Mouse (Mus musculus) adrenal gland, postnatal 4 days (tissue): ENCODE results near the gene Patj. TPM values are rescaled to one million over a fixed set of nuclear protein-coding genes. Genes with fewer than 3 reads are reported as not detected.
"Not testable (repeated sequence)": the region's sequence is repeated elsewhere in the genome, so short reads cannot be mapped to it uniquely, and the experiment has no call there.

Experiments
- DNase-seq, 2 experiments: peaks; one replicate each; pipeline ENCODE4 v3.0.0; 2021 to 2022; ENCODE audit warnings: low spot score in 2 of 2, mixed read lengths in 2 of 2
- total RNA-seq, 2 experiments: library from RNA; stranded (reverse); gene quantifications; 2 replicates each; pipeline ENCODE4 v1.2.3; 2021

The Patj gene
- total RNA-seq, 2 experiments from 2014 or later: 10.5 to 15.9 TPM

DNA sequence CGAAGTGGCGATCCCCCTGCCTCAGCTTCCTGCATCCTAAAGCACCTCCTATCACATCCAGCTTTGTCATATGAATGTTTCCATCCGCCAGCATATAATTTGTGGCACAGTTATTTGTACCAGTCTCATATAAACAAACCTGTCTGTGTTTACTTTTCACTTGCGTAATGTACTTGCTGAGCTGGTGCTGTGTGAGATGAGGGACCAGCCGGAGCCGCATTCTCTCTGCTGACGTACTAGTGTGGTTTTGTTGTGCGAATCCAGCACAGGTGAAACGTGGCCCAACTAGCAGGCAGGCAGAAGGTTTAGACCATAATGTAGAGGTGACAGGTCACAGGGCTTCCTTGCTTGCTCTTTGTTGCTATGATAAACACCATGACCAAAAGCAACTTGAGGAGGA lies 171.9 kb downstream of the Patj start:
- DNase-seq: no peak

DNA sequence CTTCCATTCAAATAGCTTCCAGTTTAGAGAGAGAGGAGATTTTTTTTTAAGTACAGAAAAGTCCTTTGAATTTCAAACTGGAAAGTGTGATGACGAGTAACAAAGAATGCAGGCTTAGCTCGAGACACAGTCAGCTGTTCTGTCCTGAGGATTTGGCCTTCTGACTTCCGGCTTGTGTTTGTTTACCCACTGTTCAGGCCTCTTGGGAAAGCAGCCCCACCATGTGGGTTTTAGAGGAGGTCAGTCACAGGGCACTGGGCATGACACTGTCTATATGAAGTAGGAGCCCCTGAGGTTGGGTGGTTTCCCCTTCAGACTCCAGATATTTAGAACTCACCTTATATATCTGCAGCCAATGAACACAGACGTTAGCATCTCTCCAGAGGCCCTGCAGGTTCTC lies 174.3 kb downstream of the Patj start:
- no peak for DNase-seq

GRCm38 (mm10) chr4:98577275-98577674 lies 181.7 kb downstream of the Patj start:
- DNase-seq: no peak

DNA sequence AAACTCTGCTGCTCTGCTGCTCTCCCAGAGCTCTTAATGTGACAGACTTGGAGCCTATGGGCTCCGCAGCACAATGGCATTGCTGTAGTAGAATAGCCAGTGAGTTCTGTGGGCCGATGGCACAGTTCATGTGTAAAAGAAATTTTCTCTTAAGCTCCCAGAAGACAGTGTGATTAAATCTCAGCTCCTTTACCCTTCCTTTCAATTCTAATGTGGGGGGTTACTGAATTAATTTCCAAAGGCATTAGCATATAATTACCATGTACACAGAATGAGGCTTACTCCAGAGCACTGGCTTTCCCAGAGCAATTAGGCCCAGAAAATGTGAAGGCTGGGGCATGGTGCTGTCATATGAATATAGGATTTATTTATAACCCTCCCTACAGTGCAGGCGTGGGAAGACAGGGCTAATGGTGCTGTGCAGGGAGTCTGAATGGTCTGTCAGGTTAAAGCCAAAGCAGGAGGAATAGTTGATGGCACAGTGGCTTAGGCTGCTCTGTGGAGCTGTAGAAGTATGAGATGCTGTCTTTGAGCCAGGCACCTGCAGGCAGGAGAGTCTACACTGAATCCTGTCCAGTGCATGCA lies 182.5 kb downstream of the Patj start:
- no peak for DNase-seq

DNA sequence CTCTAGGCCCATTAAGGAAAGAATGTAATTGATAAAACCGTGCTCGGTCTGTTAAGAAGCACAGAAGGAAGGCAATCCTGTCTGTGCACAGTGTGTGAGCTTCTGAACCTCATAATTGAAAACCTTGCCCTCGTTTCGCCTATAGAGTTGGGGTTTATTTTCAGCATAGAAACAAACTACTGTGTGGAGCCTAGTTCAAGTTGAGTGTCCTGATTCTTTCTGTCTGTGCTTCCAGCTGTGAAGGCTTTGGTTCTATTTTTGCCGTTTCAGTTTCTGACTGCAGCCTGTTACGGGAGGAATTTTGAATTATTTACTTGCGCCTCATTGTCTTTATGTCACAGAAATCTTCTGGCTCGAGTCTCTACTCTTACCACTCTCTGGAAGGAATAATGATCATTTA lies 185.9 kb downstream of the Patj start:
- DNase-seq: no peak

GRCm38 (mm10) chr4:98584023-98584422 lies 188.4 kb downstream of the Patj start:
- DNase-seq: no peak

DNA sequence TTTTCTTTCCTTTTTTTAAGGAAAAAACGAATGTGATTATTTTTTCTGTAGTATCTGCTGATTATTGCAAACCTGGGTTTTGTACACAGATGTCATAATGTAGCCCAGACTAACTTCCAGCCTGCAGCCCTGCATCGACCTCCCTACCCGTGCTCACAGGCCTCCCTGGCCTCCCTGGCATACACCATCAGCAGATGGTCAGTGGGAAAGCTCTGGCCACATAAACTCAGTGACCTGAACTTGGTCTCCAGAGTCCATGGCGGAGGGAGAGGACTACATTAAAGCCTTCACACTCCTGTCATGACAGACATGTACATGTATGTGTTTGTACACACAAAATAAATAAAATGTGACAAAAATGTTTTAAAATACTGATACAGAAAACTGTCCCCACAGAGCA lies 190.7 kb downstream of the Patj start:
- DNase-seq: no peak

- no peak for DNase-seq
Measured at GRCm38 (mm10) chr4:98587686-98588085, 192.1 kb downstream of the Patj start.

- no peak for DNase-seq
Measured at GRCm38 (mm10) chr4:98593961-98594360, 198.4 kb downstream of the Patj start.

DNA sequence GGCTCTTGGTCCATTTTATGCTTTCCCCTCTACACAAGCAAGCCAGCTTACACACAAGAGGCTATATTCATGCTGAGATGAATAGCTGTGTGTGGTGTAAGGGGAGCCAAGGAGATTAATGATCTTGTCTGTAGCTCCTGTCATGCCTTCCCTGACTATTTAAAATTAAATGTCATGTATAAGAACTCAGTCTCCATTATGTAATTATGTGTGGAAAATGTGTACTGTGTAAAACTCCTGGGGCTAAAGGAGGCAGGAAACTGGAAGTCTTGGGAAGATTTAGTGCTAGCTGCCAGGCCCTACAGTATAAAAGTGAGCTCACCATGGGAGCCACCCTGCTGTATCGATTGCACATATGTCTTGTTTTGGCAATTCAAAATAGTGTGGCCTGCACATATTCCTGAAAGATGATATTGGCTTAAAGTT lies 203.0 kb downstream of the Patj start:
- no peak for DNase-seq

GRCm38 (mm10) chr4:98599358-98599757 lies 203.8 kb downstream of the Patj start:
- DNase-seq: no peak

GRCm38 (mm10) chr4:98603131-98603530 lies 207.5 kb downstream of the Patj start:
- no peak for DNase-seq

DNA sequence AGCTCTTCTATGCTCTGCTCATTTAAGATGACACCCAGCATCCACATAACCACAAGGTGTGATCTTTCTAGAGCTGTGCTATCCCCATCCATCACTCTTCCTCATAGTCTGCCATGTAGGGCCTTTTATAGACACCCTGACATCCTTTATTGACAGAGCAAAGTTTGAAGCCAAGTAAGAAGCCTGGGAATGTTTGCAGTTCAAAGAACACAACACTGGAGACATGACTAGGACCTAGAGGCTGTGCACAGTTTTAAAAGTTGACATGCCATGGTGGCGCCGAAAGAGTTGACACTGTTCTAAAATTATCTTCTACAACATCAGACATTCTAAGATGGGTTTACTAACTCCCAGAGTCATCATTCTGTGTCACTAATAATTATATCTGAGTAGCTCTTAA lies 214.9 kb downstream of the Patj start:
- no peak for DNase-seq

- DNase-seq: no peak
Measured at GRCm38 (mm10) chr4:98614395-98614794, 218.8 kb downstream of the Patj start.

- DNase-seq: no peak
Measured at GRCm38 (mm10) chr4:98619199-98619598, 223.6 kb downstream of the Patj start.

DNA sequence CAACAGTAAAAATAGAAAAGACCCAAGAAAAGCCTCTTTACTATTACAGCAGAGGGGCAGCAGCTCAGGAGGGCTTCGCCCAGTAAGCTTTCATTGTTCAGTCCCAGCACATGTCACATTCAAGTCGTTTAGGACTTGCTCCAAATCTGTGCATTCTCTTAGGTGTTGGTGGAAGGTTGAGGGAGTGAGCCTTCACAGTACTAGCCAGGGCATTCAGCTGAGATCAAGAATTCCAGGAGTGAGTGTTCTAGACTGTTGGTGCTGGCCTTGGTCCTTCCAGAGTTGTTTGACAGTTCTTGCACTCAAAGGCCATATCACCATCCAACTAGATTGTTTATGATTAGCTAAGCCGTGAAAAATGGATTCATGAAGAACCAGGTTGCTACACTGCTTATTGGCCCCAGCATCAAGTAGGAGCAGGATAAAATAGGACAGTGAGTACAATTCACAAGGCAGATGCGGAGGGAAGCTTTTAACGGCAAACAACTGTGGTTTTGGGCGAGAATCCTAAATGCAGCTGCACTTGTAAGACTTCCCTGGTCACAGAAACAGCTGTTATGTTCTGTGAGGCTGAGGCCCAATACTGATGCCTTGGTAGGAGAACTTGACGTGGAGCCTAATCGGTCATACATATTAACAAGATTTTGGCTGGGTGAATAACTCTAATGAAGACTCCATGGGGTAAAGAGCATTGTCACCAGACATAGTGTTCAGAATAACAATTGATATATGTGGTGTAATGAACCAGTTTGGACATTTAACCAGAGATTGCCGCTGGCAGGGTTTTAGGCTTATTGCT lies 225.6 kb downstream of the Patj start:
- no peak for DNase-seq

- DNase-seq: no peak
Measured at GRCm38 (mm10) chr4:98622180-98622579, 226.6 kb downstream of the Patj start.

DNA sequence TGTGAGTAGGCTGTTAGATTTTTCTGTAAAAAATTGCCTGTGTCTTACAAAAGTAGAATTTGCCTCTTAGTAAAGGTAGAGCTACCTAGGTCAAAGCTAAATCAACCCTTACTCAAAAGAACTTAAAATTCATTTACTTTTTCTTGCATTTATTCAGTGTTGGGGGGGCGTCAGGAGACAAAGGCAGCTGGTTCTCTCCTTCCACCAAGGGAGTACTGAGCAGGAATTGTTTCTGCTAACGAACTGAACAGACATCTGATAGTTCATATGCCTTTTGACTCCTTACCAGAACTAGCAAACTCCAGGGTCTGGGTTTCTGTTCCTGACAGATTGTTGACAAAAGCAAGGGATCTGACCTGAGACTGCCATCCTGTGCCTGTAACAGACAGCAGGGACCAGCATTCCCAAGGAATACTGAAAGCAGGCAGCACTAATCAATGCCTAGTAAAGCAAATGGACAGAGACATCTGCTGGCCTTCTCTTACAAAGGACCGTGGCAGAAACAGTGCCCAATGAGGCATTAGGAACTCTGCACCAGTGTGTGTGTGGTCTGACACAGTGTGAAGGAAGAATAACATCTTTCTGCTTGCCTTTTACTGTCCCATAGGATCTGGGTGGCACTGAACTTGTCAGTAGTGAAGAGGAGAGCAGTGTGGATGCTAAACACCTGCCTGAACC lies 227.6 kb downstream of the Patj start:
- DNase-seq: no peak

- no peak for DNase-seq
Measured at GRCm38 (mm10) chr4:98628286-98628685, 232.7 kb downstream of the Patj start.

DNA sequence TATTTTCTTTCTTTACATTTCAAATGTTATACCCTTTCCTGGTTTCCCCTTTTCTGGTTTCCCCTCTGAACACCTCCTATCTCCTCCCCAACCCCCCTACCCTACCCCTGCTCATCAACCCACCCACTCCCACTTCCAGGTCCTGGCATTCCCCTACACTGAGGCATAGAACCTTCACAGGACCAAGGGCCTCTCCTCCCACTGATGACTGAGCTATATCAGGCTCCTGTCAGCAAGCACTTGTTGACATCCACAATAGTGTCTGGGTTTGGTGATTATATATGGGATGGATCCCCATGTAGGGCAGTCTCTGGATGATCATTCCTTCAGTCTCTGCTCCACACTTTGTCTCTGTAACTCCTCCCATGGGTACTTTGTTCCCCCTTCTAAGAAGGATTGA lies 233.6 kb downstream of the Patj start:
- not testable (repeated sequence) for DNase-seq

DNA sequence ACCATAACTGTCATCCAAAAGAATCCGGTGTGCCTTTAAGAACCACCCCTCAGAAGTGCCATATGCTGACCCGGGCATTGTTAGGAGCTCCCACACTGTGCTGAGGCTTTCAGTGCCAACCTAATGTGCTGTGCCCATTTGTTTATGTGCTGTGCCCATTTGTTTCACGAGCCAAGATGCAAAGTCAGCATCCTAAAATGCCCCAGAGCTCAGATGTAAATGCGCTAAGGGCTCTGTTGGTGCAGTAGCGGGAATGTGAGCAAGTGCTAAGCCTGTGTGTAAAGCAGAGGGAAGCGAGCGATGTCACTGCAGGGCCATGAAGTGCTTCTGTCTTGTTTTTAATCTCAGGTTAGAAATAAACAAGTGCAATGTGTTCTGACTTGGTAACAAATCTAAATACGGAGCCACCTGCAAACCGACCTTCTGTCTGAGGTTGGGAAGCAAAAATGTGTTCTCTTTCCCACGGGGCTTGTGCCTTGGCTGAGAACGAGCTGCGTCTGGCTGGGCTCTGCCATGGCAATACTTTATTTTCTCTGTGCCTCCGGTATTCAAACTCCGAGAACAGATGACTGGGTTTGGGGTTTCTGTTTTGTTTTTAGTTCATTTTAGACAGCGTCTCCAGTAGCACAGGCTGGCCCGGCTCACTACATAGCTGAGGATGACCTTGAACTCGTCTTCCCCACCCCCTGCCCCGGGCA lies 239.7 kb downstream of the Patj start:
- no peak for DNase-seq

DNA sequence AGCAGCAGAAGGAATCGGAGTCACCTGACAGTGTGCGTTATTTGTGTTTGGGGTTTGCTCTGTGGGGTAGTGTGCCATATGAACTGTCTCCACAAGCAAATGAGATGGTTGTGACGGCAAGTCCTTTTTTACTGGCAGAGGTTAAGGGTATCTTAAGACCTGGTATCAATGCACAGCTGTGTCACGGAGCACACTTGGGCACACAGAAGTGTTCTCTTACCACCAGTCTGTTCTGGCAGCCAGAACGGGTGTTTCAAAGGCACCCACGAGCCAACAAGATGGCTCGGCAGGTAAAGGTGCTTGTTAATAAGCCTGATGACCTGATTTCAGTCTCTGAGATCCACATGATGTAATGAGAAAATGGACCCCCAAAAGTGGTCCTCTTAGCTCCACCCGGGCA lies 243.1 kb downstream of the Patj start:
- no peak for DNase-seq
